Mouse (Mus musculus): ENCODE results near the gene Gm17469. TPM values are rescaled to one million over a fixed set of nuclear protein-coding genes. Genes with fewer than 3 reads are reported as not detected.

Gene Gm17469
- not detected for polyA plus RNA-seq (2015; fragmentation: Illumina TruSeq; extraction: RNeasy Lipid Tissue Mini Kit (QIAGEN cat#74804); ENCODE audit: low read depth, low replicate concordance)

GRCm38 (mm10) chrX:124629593-124629992, at the start of gene Gm17469:
Gene Gm17469 (plus strand): TSS chrX:124629893.

Other genes with a start within 250 kb of the Gm17469 start
- not detected for gene Gm17584, start 129.3 kb upstream of the Gm17469 start, polyA plus RNA-seq (2015; fragmentation: Illumina TruSeq; extraction: RNeasy Lipid Tissue Mini Kit (QIAGEN cat#74804); ENCODE audit: low read depth, low replicate concordance)